Mouse (Mus musculus): ENCODE data around the gene Slc6a20a. TPM values are rescaled to one million over a fixed set of nuclear protein-coding genes. Genes with fewer than 3 reads are reported as not detected.

Gene Slc6a20a
- total RNA-seq, 2 experiments from 2014 or later = 0.39 to 0.51 TPM

GRCm38 (mm10) chr9:123636771-123637170, 41.9 kb downstream of the Slc6a20a start:
- peak; percentile 5 for DNase-seq

- no peak for DNase-seq
These were observed 45.7 kb downstream of the Slc6a20a start for GRCm38 (mm10) chr9:123632993-123633392.

- DNase-seq = no peak
These were observed 46.4 kb downstream of the Slc6a20a start, which contains the start of gene Slc6a20b for GRCm38 (mm10) chr9:123632281-123632680. Slc6a20b (minus strand) TSS chr9:123632565.

- DNase-seq = no peak
These were observed 47.0 kb downstream of the Slc6a20a start for GRCm38 (mm10) chr9:123631666-123632065.

- DNase-seq = no peak
These were observed 52.9 kb downstream of the Slc6a20a start for GRCm38 (mm10) chr9:123625821-123626220.

GRCm38 (mm10) chr9:123624741-123625140, 53.9 kb downstream of the Slc6a20a start:
- DNase-seq = no peak

- no peak for DNase-seq
These were observed 58.2 kb downstream of the Slc6a20a start for GRCm38 (mm10) chr9:123620311-123621098.

- DNase-seq = no peak
These were observed 77.2 kb downstream of the Slc6a20a start for GRCm38 (mm10) chr9:123601529-123601928.

GRCm38 (mm10) chr9:123597376-123597775, 81.3 kb downstream of the Slc6a20a start:
- DNase-seq = no peak

GRCm38 (mm10) chr9:123596910-123597309, 81.8 kb downstream of the Slc6a20a start:
- no peak for DNase-seq

GRCm38 (mm10) chr9:123595194-123595593, 83.5 kb downstream of the Slc6a20a start:
- no peak for DNase-seq

GRCm38 (mm10) chr9:123589240-123589910, 89.3 kb downstream of the Slc6a20a start:
- DNase-seq = peak; percentile 13

Other genes with a start within 250 kb of the Slc6a20a start
- 10 to 100 TPM; 31.8 to 35.9 TPM for gene Limd1, start 200.2 kb downstream of the Slc6a20a start, total RNA-seq (2021)
- gene Sacm1l, start 149.1 kb downstream of the Slc6a20a start, total RNA-seq (2021) = 10 to 100 TPM; 60.2 to 84.8 TPM
- gene Slc6a20b, start 46.3 kb downstream of the Slc6a20a start, total RNA-seq (2021) = under 1 TPM; 0.06 to 0.39 TPM
- gene Ccr9, start 446 bp downstream of the Slc6a20a start, total RNA-seq (2021) = under 1 TPM; 0.33 to 0.57 TPM
- 10 to 100 TPM; 36.6 to 40.3 TPM for gene Lztfl1, start 38.8 kb upstream of the Slc6a20a start, total RNA-seq (2021)
- gene Cxcr6, start 127.6 kb upstream of the Slc6a20a start, total RNA-seq (2021) = under 1 TPM; 0.30 to 0.54 TPM
- gene Fyco1, start 173.0 kb upstream of the Slc6a20a start, total RNA-seq (2021) = 10 to 100 TPM; 42.6 to 60.7 TPM
- under 1 TPM; 0.15 to 0.27 TPM for gene Xcr1, start 183.1 kb upstream of the Slc6a20a start, total RNA-seq (2021)

All from adrenal gland, postnatal 10 days (tissue).